ENCODE assay signal across 8 mouse cellular contexts in genomic region chrX:168672425-168672824, GRCm38 (mm10). TPM values are rescaled to one million over a fixed set of nuclear protein-coding genes. Genes with fewer than 3 reads are reported as not detected.
A peak's percentile ranks its signal among the peaks of the same experiment; 100 is the strongest.
DNase-seq lines count a peak whose midpoint lies in the region; ATAC-seq and TF ChIP-seq lines count a peak whose summit lies in the region.

No protein-coding gene starts in this region.

- peak overlapping the region; percentile 67 for H3K4me2 ChIP-seq in forebrain, embryonic 12.5 days
- H3K4me2 ChIP-seq in neural tube, embryonic 15.5 days: peak overlapping the region; percentile 78

- H3K9ac ChIP-seq in forebrain, embryonic 12.5 days: peak overlapping the region; percentile 60
- H3K9ac ChIP-seq in neural tube, embryonic 15.5 days (replicated peaks): peak overlapping the region; percentile 65

- intact Hi-C loops in heart, postnatal 10 days (cut with DNase I): loop anchor here (5.0 kb wide), 1 partner anchor 645 kb away; no protein-coding TSS in a partner anchor

- H3K27ac ChIP-seq in forebrain, embryonic 12.5 days: peak overlapping the region; percentile 90; the same call in 1 of the 2 replicates
- H3K27ac ChIP-seq in neural tube, embryonic 15.5 days (replicated peaks): peak overlapping the region; percentile 92
- peak overlapping the region; percentile 85; the same call in 1 of the 2 replicates for H3K27ac ChIP-seq in thymus, adult 2 months (ENCODE audit: control insufficient read depth, insufficient read depth, low read length)

- H3K9me3 ChIP-seq in forebrain, embryonic 12.5 days: no peaks in the 10 kb centered on the region
- no peaks in the 10 kb centered on the region for H3K9me3 ChIP-seq in neural tube, embryonic 15.5 days (replicated peaks)

- peak overlapping the region; percentile 52 for H3K4me3 ChIP-seq in forebrain, embryonic 12.5 days (replicated peaks)
- peak overlapping the region; percentile 94 for H3K4me3 ChIP-seq in lung, adult 2 months (replicated peaks; ENCODE audit: extremely low read depth, low read depth, low read length)
- H3K4me3 ChIP-seq in neural tube, embryonic 15.5 days (replicated peaks): peak overlapping the region; percentile 54
- H3K4me3 ChIP-seq in thymus, adult 2 months (ENCODE audit: control insufficient read depth, insufficient read depth, low read length): peak overlapping the region; percentile 98

- H3K4me1 ChIP-seq in forebrain, embryonic 12.5 days: no peaks in the 10 kb centered on the region
- H3K4me1 ChIP-seq in lung, adult 2 months (ENCODE audit: control insufficient read depth, insufficient read depth, low read length): peaks cover 2% of the 10 kb centered on the region; the same call in 1 of the 2 replicates
- H3K4me1 ChIP-seq in neural tube, embryonic 15.5 days: 0 out of 2 replicates have a peak, but pooled peaks cover 4% of the 10 kb centered on the region
- H3K4me1 ChIP-seq in thymus, adult 2 months (replicated peaks; ENCODE audit: control insufficient read depth, insufficient read depth, low read length): 0 out of 2 replicates have a peak, but pooled peaks cover 3% of the 10 kb centered on the region

- WGBS in forebrain, embryonic 12.5 days: 18% methylated on average over 9 of the region's 9 CpGs
- 25% methylated on average over 9 of the region's 9 CpGs for WGBS in lung, adult 2 months
- WGBS in neural tube, embryonic 15.5 days: 20% methylated on average over 9 of the region's 9 CpGs
- 2% methylated on average over 9 of the region's 9 CpGs for WGBS in thymus, adult 2 months

- TF ChIP-seq POLR2A in lung, adult 2 months (IDR thresholded peaks at IDR 0.05; ENCODE audit: borderline replicate concordance, extremely low read depth, low read depth, low read length): no peak
- TF ChIP-seq POLR2A in thymus, adult 2 months (IDR thresholded peaks at IDR 0.05; ENCODE audit: control insufficient read depth, extremely low read depth, insufficient read depth, low read length, poor library complexity): no peak

- no peaks in the 10 kb centered on the region for H3K36me3 ChIP-seq in forebrain, embryonic 12.5 days (replicated peaks)
- peaks cover 7% of the 10 kb centered on the region; the same call in 1 of the 2 replicates for H3K36me3 ChIP-seq in neural tube, embryonic 15.5 days
- peaks cover 6% of the 10 kb centered on the region; the same call in 1 of the 2 replicates for H3K36me3 ChIP-seq in thymus, adult 2 months (ENCODE audit: control insufficient read depth, insufficient read depth, low read length)

- peak; percentile 76 for ATAC-seq in forebrain, embryonic 12.5 days (ENCODE audit: low FRiP score)
- no peak for ATAC-seq in neural tube, embryonic 15.5 days (ENCODE audit: low FRiP score)

- peaks cover 20% of the 10 kb centered on the region; the same call in 1 of the 2 replicates for H3K27me3 ChIP-seq in forebrain, embryonic 12.5 days
- no peaks in the 10 kb centered on the region for H3K27me3 ChIP-seq in neural tube, embryonic 15.5 days (replicated peaks)
- no peaks in the 10 kb centered on the region for H3K27me3 ChIP-seq in thymus, adult 2 months (ENCODE audit: control insufficient read depth, insufficient read depth, low read length)

- DNase-seq in ES-CJ7 (ENCODE audit: low read depth, low spot score): peak; percentile 76
- DNase-seq in c-Kit-positive CD71-positive TER-119-negative erythroid progenitor cells, embryonic 14.5 days (ENCODE audit: low read depth): peak; percentile 67
- peak; percentile 79 to 81 for DNase-seq in heart, postnatal 10 days
- peak; percentile 52 to 72 for DNase-seq in kidney, postnatal 4 days
- peak; percentile 34 for DNase-seq in lung, adult 2 months
- DNase-seq in thymus, adult 2 months: peak; percentile 46

- no peak for TF ChIP-seq CTCF in lung, adult 2 months (IDR thresholded peaks at IDR 0.05; ENCODE audit: insufficient read depth, low read length)
- no peak for TF ChIP-seq CTCF in thymus, adult 2 months (IDR thresholded peaks at IDR 0.05; ENCODE audit: borderline replicate concordance, control insufficient read depth, extremely low read depth, insufficient read depth, low read length, poor library complexity)

RNA-seq across cellular contexts. Expression of gene Msl3, which starts 1.3 kb away (rescaled TPM):
- polyA plus RNA-seq in forebrain, embryonic 12.5 days (2016; fragmentation: Nextera tagmentation; extraction: Ambion mirVana): 31.7 and 32.9 TPM in 2 replicates
- total RNA-seq in heart, postnatal 10 days (2021): 10 to 100 TPM; 44.8 to 47.9 TPM
- polyA plus RNA-seq in lung, adult 2 months (2012; rRNA removed): 10.4 and 13.3 TPM in 2 replicates
- 18.3 and 24.7 TPM in 2 replicates for polyA plus RNA-seq in neural tube, embryonic 15.5 days (2015; fragmentation: Nextera tagmentation; extraction: Ambion mirVana)
- 21.1 and 21.8 TPM in 2 replicates for polyA plus RNA-seq in thymus, adult 2 months (2012; rRNA removed)
